Mouse (Mus musculus): ENCODE measurements around the gene Chat.

- TF ChIP-seq CTCF (IDR thresholded peaks at IDR 0.05; ENCODE audit: low read depth, low read length), result no peak
- no peak for TF ChIP-seq POLR2A (IDR thresholded peaks at IDR 0.05; ENCODE audit: extremely low read depth, insufficient read depth, low read length)
Observed at GRCm38 (mm10) chr14:32509443-32509961, 43.7 kb upstream of the Chat start.
